Mouse (Mus musculus) heart, postnatal 0 days (tissue): ENCODE results near the gene Ntn1.

Experiments
- CTCF ChIP-seq: IDR thresholded peaks from 2 replicates; pipeline ENCODE4 v1.5.1; 2016; ENCODE audit warnings: antibody characterized with exemption, control low read depth, low read depth
- EP300 ChIP-seq: IDR thresholded peaks from 2 replicates; pipeline ENCODE4 v1.6.1; 2016; ENCODE audit warnings: antibody characterized with exemption, low read depth

DNA sequence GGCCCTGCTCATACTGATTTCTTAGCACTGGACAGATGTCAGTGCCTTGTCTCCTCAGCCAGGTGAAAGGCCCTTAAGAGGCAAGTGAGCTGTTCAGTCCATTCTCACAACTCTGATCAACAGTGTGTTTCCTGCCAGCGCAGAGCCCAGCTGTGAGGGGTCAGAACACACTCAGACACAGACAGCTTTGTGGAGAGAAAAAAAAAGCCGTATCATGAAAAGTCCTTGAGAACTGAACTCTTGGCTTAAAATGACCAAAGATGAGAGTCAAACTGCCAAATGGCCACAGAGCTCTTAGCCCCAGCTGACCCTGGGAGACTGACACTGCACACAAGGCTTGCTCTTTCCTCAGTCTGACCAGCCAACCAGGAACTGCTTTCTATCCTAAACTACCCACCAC lies 192.6 kb downstream of the Ntn1 start:
- TF ChIP-seq CTCF, result no peak
- TF ChIP-seq EP300, result no peak
